Mouse (Mus musculus) forebrain, embryonic 16.5 days (tissue): ENCODE data around the gene Ltf. TPM values are rescaled to one million over a fixed set of nuclear protein-coding genes. Genes with fewer than 3 reads are reported as not detected.

Source experiments
- ATAC-seq: fragments of 200-750 bp; cut with Nextera tagmentation; 2 replicates; pipeline ENCODE4 v1.8.0; 2017; ENCODE audit warnings: mild to moderate bottlenecking, moderate library complexity
- H3K27ac ChIP-seq: fragments of 300-500 bp; sonication (generic); 2 replicates; pipeline ENCODE4 v1.5.1; 2014; ENCODE audit warnings: low read length, control low read depth
- H3K27me3 ChIP-seq: fragments of 300-500 bp; sonication (generic); replicated peaks from 2 replicates; pipeline ENCODE4 v1.6.1; 2014; ENCODE audit warnings: low read length; ENCODE audit not compliant: control insufficient read depth, insufficient read depth
- H3K36me3 ChIP-seq: fragments of 300-500 bp; sonication (generic); 2 replicates; pipeline ENCODE4 v1.6.1; 2014; ENCODE audit not compliant: control insufficient read depth, insufficient read depth
- H3K4me1 ChIP-seq: fragments of 300-500 bp; sonication (generic); replicated peaks from 2 replicates; pipeline ENCODE4 v1.6.1; 2014; ENCODE audit warnings: low read length; ENCODE audit not compliant: control insufficient read depth, insufficient read depth
- H3K4me2 ChIP-seq: fragments of 300-500 bp; sonication (generic); 2 replicates; pipeline ENCODE4 v1.6.1; 2014; ENCODE audit warnings: mild to moderate bottlenecking, low read length, control low read depth
- H3K4me3 ChIP-seq: fragments of 300-500 bp; sonication (generic); replicated peaks from 2 replicates; pipeline ENCODE4 v1.5.1; 2014; ENCODE audit warnings: mild to moderate bottlenecking, low read length, control low read depth
- H3K9ac ChIP-seq: fragments of 300-500 bp; sonication (generic); replicated peaks from 2 replicates; pipeline ENCODE4 v1.6.1; 2014; ENCODE audit warnings: low read depth, low read length, control low read depth
- H3K9me3 ChIP-seq: fragments of 300-500 bp; sonication (generic); 2 replicates; pipeline ENCODE4 v1.6.1; 2016; ENCODE audit warnings: low read length; ENCODE audit not compliant: control insufficient read depth
- WGBS: fragments of 180-500 bp; shearing (Covaris S2); extraction: QIAGEN DNeasy Blood & Tissue Kit; methylation state at CpG from one replicate; pipeline ENCODE4 v1.1.7; 2014; 5-methylcytosine and 5-hydroxymethylcytosine counted together
- polyA plus RNA-seq: library from polyadenylated mRNA; unstranded; fragments of >200 nt; fragmentation: Nextera tagmentation; extraction: Ambion mirVana; gene quantifications from 2 replicates; pipeline ENCODE4 v1.2.1, GENCODE M21; 2015

Gene Ltf
- 0.70 and 1.4 TPM in 2 replicates for polyA plus RNA-seq

- Histone ChIP-seq H3K27ac (no peak within 1 kb of the TSS), H3K27me3 (no peaks in the 10 kb centered on the region), H3K4me1 (no peaks in the 10 kb centered on the region), H3K9ac (no peak within 1 kb of the TSS), H3K36me3 (no peaks in the 10 kb centered on the region), H3K4me2 (no peak within 1 kb of the TSS), H3K9me3 (no peaks in the 10 kb centered on the region), H3K4me3 (no peak within 1 kb of the TSS)
- WGBS: 87% methylated on average over 5 of the region's 5 CpGs
- ATAC-seq: no peak
Measured at GRCm38 (mm10) chr9:111019022-111019421, at the start of gene Ltf. Gene Ltf, plus strand, starts transcription at chr9:111019271.

GRCm38 (mm10) chr9:110979411-110979810 lies 39.7 kb upstream of the Ltf start:
- no peak overlapping the region for H3K4me2 ChIP-seq
- 94% methylated on average over 11 of the region's 11 CpGs for WGBS
- ATAC-seq: no peak
- H3K9ac ChIP-seq: no peak overlapping the region
- no peaks in the 10 kb centered on the region for H3K9me3 ChIP-seq
- no peak overlapping the region for H3K27ac ChIP-seq
- H3K4me1 ChIP-seq: no peaks in the 10 kb centered on the region
- no peaks in the 10 kb centered on the region for H3K27me3 ChIP-seq
- no peaks in the 10 kb centered on the region for H3K36me3 ChIP-seq
- no peak overlapping the region for H3K4me3 ChIP-seq

GRCm38 (mm10) chr9:110982351-110982750 lies 36.7 kb upstream of the Ltf start:
- ATAC-seq: no peak
- Histone ChIP-seq H3K4me3 (no peak overlapping the region), H3K27ac (no peak overlapping the region), H3K27me3 (no peaks in the 10 kb centered on the region), H3K9ac (no peak overlapping the region), H3K9me3 (no peaks in the 10 kb centered on the region), H3K36me3 (no peaks in the 10 kb centered on the region), H3K4me2 (no peak overlapping the region), H3K4me1 (no peaks in the 10 kb centered on the region)
- WGBS: 56% methylated on average over 4 of the region's 4 CpGs

- H3K4me2 ChIP-seq: no peak overlapping the region
- H3K9me3 ChIP-seq: no peaks in the 10 kb centered on the region
- ATAC-seq: no peak
- H3K27ac ChIP-seq: no peak overlapping the region
- no peak overlapping the region for H3K9ac ChIP-seq
- H3K4me1 ChIP-seq: no peaks in the 10 kb centered on the region
- H3K36me3 ChIP-seq: no peaks in the 10 kb centered on the region
- no peaks in the 10 kb centered on the region for H3K27me3 ChIP-seq
- 94% methylated on average over 9 of the region's 9 CpGs for WGBS
- H3K4me3 ChIP-seq: no peak overlapping the region
Measured at GRCm38 (mm10) chr9:110984096-110984495, 35.0 kb upstream of the Ltf start.

- H3K4me1 ChIP-seq: no peaks in the 10 kb centered on the region
- H3K9me3 ChIP-seq: no peaks in the 10 kb centered on the region
- H3K9ac ChIP-seq: no peak overlapping the region
- no peak overlapping the region for H3K4me2 ChIP-seq
- H3K36me3 ChIP-seq: no peaks in the 10 kb centered on the region
- H3K27me3 ChIP-seq: no peaks in the 10 kb centered on the region
- no peak for ATAC-seq
- H3K4me3 ChIP-seq: no peak overlapping the region
- no peak overlapping the region for H3K27ac ChIP-seq
- 93% methylated on average over 5 of the region's 5 CpGs for WGBS
Measured at GRCm38 (mm10) chr9:110985541-110985940, 33.5 kb upstream of the Ltf start.

GRCm38 (mm10) chr9:110985951-110986350 lies 33.1 kb upstream of the Ltf start:
- Histone ChIP-seq H3K4me2 (no peak overlapping the region), H3K9me3 (no peaks in the 10 kb centered on the region), H3K4me3 (no peak overlapping the region), H3K36me3 (no peaks in the 10 kb centered on the region), H3K9ac (no peak overlapping the region), H3K27ac (no peak overlapping the region), H3K4me1 (no peaks in the 10 kb centered on the region), H3K27me3 (no peaks in the 10 kb centered on the region)
- ATAC-seq: no peak
- 84% methylated on average over 8 of the region's 8 CpGs for WGBS

GRCm38 (mm10) chr9:110987331-110987730 lies 31.7 kb upstream of the Ltf start:
- H3K4me2 ChIP-seq: no peak overlapping the region
- no peaks in the 10 kb centered on the region for H3K9me3 ChIP-seq
- no peaks in the 10 kb centered on the region for H3K36me3 ChIP-seq
- no peak overlapping the region for H3K9ac ChIP-seq
- H3K27me3 ChIP-seq: no peaks in the 10 kb centered on the region
- H3K27ac ChIP-seq: no peak overlapping the region
- H3K4me3 ChIP-seq: no peak overlapping the region
- H3K4me1 ChIP-seq: no peaks in the 10 kb centered on the region
- WGBS: 75% methylated on average over 4 of the region's 4 CpGs
- no peak for ATAC-seq

- Histone ChIP-seq H3K27ac (no peak overlapping the region), H3K4me1 (no peaks in the 10 kb centered on the region), H3K9ac (no peak overlapping the region), H3K9me3 (no peaks in the 10 kb centered on the region), H3K4me2 (no peak overlapping the region), H3K27me3 (no peaks in the 10 kb centered on the region), H3K4me3 (no peak overlapping the region), H3K36me3 (no peaks in the 10 kb centered on the region)
- ATAC-seq: no peak
- 77% methylated on average over 3 of the region's 3 CpGs for WGBS
Measured at GRCm38 (mm10) chr9:110988078-110988477, 31.0 kb upstream of the Ltf start.

- 69% methylated on average over 4 of the region's 4 CpGs for WGBS
- H3K27me3 ChIP-seq: no peaks in the 10 kb centered on the region
- no peak overlapping the region for H3K4me2 ChIP-seq
- no peaks in the 10 kb centered on the region for H3K36me3 ChIP-seq
- no peak overlapping the region for H3K9ac ChIP-seq
- H3K27ac ChIP-seq: no peak overlapping the region
- no peaks in the 10 kb centered on the region for H3K9me3 ChIP-seq
- no peak overlapping the region for H3K4me3 ChIP-seq
- ATAC-seq: no peak
- no peaks in the 10 kb centered on the region for H3K4me1 ChIP-seq
Measured at GRCm38 (mm10) chr9:110989141-110989540, 29.9 kb upstream of the Ltf start.

- no peak overlapping the region for H3K27ac ChIP-seq
- 89% methylated on average over 2 of the region's 2 CpGs for WGBS
Measured at GRCm38 (mm10) chr9:110989543-110989942, 29.5 kb upstream of the Ltf start.

More at GRCm38 (mm10) chr9:110989543-110989942, 29.5 kb upstream of the Ltf start:
- Histone ChIP-seq H3K36me3 (no peaks in the 10 kb centered on the region), H3K9me3 (no peaks in the 10 kb centered on the region), H3K27me3 (no peaks in the 10 kb centered on the region), H3K9ac (no peak overlapping the region), H3K4me2 (no peak overlapping the region), H3K4me3 (no peak overlapping the region), H3K4me1 (no peaks in the 10 kb centered on the region)
- no peak for ATAC-seq
